Comparison of ENCODE assay signal across 8 mouse cellular contexts in the genomic region with DNA sequence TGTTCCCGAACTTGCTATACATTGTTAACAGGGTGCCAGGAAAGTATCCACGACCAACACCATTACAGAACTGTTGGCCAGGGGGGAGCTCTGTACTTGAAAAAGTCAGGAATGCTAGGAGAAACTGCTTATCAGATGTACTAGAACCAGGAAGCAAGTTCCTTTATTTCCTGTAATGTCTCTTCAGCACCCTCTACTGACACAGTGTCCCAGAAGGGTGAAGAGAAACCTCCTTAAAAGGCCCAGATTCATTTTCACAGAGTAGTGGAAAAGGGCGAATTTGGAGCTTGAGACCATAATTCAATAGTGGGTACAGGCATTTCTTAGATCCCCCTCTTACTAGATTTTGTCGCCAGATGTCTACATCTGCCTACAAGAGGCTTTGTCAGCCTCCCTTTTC. TPM values are rescaled to one million over a fixed set of nuclear protein-coding genes. Genes with fewer than 3 reads are reported as not detected.
DNase-seq lines count a peak whose midpoint lies in the region; ATAC-seq lines count a peak whose summit lies in the region.

No protein-coding gene starts in this region.

- intact Hi-C loops in left cerebral cortex, postnatal 14 days (cut with DNase I), result loop anchor here (5.0 to 10.0 kb wide), 5 partner anchors 195 to 1025 kb away; partner anchors contain the start of gene Pja2

- H3K27ac ChIP-seq in forebrain, embryonic 16.5 days (ENCODE audit: low read length), result peak overlapping the region; percentile 78

- no peaks in the 10 kb centered on the region for H3K36me3 ChIP-seq in forebrain, embryonic 16.5 days (ENCODE audit: control insufficient read depth, insufficient read depth)

- DNase-seq in left cerebral cortex, postnatal 14 days (ENCODE audit: low spot score in 2 of 2), result peak; percentile 48 to 76
- no peak for DNase-seq in left cerebral cortex, adult 8-10 months (ENCODE audit: low spot score in 2 of 2)
- peak; percentile 87 for DNase-seq in brain, adult 2 months (ENCODE audit: low read depth, low spot score)
- DNase-seq in kidney, postnatal 25 days, result peak; percentile 37 to 44
- no peak for DNase-seq in B cell, adult 2 months
- DNase-seq in thymus, postnatal 4 days, result no peak

- peaks cover 14% of the 10 kb centered on the region for H3K4me1 ChIP-seq in forebrain, embryonic 16.5 days (replicated peaks; ENCODE audit: control insufficient read depth, insufficient read depth, low read length)

- 39% methylated on average over 4 of the region's 4 CpGs for WGBS in forebrain, embryonic 16.5 days

- peak overlapping the region; percentile 83 for H3K9ac ChIP-seq in forebrain, embryonic 16.5 days (replicated peaks; ENCODE audit: low read depth, low read length)

- no peaks in the 10 kb centered on the region; the same call in 1 of the 2 replicates for H3K9me3 ChIP-seq in forebrain, embryonic 16.5 days (ENCODE audit: control insufficient read depth, low read length)

- ATAC-seq in forebrain, embryonic 16.5 days, result peak; percentile 14; the same call in 1 of the 2 replicates
- 0 out of 2 replicates have a peak, but pooled peaks have one; percentile 13 for ATAC-seq in megakaryocyte progenitor cell, adult 5-6 weeks (replicated peaks; ENCODE audit: poor library complexity)

- H3K4me3 ChIP-seq in forebrain, embryonic 16.5 days (replicated peaks; ENCODE audit: low read length), result peak overlapping the region; percentile 86

- H3K27me3 ChIP-seq in forebrain, embryonic 16.5 days (replicated peaks; ENCODE audit: control insufficient read depth, insufficient read depth, low read length), result no peaks in the 10 kb centered on the region

- H3K4me2 ChIP-seq in forebrain, embryonic 16.5 days (ENCODE audit: low read length), result peak overlapping the region; percentile 94

RNA-seq across cellular contexts. Expression of gene Man2a1, which starts 0.6 kb away (rescaled TPM):
- 10 to 100 TPM; 20.0 to 24.4 TPM for total RNA-seq in left cerebral cortex, postnatal 14 days (2021)
- 10 to 100 TPM; 20.3 to 21.7 (median 20.9) TPM for total RNA-seq in left cerebral cortex, adult 8-10 months (2022)
- polyA plus RNA-seq in forebrain, embryonic 16.5 days (2015; fragmentation: Nextera tagmentation; extraction: Ambion mirVana), result 3.9 and 4.4 TPM in 2 replicates
- total RNA-seq in megakaryocyte progenitor cell, adult 5-6 weeks (2015), result 31.5 and 34.7 TPM in 2 replicates
- 32.9 and 35.3 TPM in 2 replicates for total RNA-seq in megakaryocyte progenitor cell, adult 5-6 weeks (2017)

Comparison
In these comparisons a context has a peak if more than half of its experiments do, and no peak if none do; other contexts are left out.
1. DNase-seq: peak in left cerebral cortex, postnatal 14 days (2 of 2), brain, adult 2 months (single experiment) and kidney, postnatal 25 days (2 of 2); none in left cerebral cortex, adult 8-10 months (0 of 2), B cell, adult 2 months (0 of 2) and thymus, postnatal 4 days (single experiment).